Mouse (Mus musculus) 416B (cell line): ENCODE measurements around the gene Tm9sf1.

ENCODE experiments used
- DNase-seq: peaks from one replicate; pipeline ENCODE4 v3.0.0; 2011; ENCODE audit warnings: low read depth

The Tm9sf1 gene

GRCm38 (mm10) chr14:55590748-55591330 is 52.8 kb downstream of the Tm9sf1 start, which contains the start of gene Psme2:
Gene Psme2 (minus strand): TSS chr14:55591113.
- peak; percentile 99 for DNase-seq

DNA sequence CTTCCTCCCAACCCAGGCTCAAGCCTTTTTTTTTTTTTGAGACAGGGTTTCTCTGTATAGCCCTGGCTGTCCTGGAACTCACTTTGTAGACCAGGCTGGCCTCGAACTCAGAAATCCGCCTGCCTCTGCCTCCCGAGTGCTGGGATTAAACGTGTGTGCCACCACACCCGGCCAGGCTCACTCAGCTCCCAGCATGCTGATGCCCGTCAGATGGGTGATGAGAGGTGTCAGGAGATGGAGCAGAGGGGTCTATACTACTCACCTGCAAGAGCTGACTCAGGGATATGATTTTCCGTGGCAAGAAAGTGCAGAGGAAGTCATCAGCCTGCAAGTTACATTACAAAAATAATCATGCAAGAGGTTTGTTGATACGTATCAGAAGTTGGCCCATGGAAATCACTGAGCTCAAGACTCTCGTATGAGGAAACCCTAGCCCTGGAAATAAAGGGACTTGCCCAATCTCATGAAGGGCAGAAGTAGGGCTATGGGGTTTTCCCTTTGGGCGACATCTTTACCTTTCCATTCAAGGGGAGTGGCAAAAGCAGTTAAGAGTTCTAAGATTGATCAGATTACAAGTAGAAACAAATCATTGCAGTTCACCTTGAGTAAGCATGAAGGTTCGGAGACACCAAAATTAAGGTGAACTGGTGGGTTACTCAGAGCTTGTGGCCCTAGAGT is 53.7 kb downstream of the Tm9sf1 start:
- peak; percentile 57 for DNase-seq

GRCm38 (mm10) chr14:55589271-55589670 is 54.3 kb downstream of the Tm9sf1 start:
- no peak for DNase-seq

GRCm38 (mm10) chr14:55586149-55586548 is 57.5 kb downstream of the Tm9sf1 start:
- DNase-seq, result peak; percentile 84
